Mouse (Mus musculus): Measurements from ENCODE around the gene Tmem117.
A peak's percentile ranks its signal among the peaks of the same experiment; 100 is the strongest.

Gene Tmem117

GRCm38 (mm10) chr15:94771691-94772090, 142.7 kb downstream of the Tmem117 start:
- no peak for DNase-seq

GRCm38 (mm10) chr15:94776119-94777069, 147.4 kb downstream of the Tmem117 start:
- no peak for DNase-seq

- no peak for DNase-seq
These were observed 152.5 kb downstream of the Tmem117 start for GRCm38 (mm10) chr15:94781556-94781955.

DNA sequence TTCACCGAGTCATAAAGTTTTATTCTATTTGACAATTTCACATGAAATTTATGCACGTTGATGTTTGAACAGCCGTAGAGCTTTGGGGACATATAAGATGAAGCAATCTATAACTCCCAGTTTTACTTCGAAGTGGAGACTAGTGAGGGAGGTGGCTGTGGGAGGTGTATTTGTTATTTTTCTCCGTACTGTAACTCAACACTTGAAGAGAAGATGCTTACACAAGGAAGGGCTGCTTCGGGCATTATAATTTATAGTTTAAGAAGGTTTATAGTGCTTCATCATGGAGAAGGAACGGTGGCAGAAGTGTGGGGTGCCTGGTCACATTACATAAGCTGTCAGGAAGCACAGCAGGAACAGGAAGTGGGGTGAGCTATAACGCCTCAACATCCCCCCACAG, 164.4 kb downstream of the Tmem117 start:
- no peak for DNase-seq

DNA sequence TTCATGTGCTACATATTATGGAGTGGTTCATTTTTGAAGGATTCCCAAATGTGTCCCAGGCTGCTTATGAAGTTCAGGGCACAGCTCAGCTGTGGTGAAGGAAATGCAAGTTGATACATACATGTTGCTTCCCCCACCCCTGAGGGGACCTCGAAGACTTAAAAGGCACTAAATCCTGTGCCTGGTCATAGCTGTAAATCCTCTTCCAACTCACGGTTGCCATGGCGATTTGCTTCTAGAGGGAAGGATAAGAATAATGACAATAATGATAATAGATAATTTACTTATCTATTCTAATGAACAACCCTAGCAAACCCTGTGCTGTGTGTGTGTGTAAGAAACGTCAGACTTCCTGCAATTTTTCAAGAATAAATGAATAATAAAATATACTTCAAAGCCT, 166.5 kb downstream of the Tmem117 start:
- no peak for DNase-seq

- DNase-seq = no peak
These were observed 169.2 kb downstream of the Tmem117 start for GRCm38 (mm10) chr15:94798236-94798635.

DNA sequence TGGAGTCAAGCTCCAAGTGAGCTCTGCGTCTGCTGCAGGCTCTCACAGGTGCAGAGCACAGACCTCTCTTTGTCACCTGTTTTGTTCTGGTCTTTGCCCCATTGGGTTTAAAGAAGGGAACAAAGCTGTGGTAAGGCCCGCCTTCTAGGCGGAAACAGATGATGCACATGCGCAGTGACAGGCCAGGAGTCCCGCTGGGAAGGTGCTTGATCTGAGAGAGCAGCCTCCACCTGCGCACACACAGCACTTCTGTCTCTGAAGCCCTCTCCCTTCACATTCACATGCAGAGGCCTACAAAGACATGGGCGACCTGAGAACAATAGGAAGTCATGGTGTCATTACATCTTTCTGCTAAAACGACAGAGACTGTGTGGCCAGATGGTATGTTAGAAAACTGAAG, 172.4 kb downstream of the Tmem117 start:
- DNase-seq = no peak

DNA sequence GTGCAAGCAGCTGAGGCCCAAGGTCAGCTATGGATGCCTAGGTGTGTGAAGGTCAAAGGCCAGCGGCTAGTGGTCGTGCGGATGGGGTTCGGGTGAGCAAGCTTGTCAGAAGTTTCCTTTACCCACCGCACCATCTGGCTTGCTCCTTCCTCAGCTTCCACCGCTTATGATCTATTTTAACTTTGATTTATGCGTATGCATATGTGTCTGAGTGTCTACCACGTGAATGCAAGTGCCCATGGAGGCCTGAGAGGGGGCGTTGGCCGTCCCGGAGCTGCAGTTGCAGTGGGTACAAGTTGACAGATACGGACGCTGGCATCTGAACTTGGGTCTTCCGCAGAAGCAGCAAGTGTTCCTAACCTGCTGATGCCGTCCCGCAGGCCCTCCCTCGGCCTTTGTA, 173.8 kb downstream of the Tmem117 start:
- DNase-seq = no peak

GRCm38 (mm10) chr15:94803624-94804342, 174.8 kb downstream of the Tmem117 start:
- DNase-seq = no peak

DNA sequence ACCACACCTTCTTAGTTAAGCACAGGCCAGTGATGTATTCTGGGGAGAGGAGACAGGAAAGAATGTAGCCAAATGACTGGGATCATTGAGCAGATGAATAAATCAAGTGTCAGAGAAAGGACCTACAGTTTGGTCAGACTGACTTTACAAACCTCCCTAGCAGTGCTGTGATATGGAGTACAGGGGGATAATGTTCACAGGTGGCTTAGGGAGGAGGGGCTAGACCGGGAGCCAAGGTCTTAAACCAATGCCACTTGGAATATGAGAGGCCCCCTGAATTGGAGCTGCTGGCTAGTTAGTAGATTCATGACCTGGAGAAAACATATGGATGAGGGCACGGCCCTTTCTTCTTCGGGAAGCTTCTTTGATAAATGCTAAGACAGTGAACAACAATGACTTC, 177.0 kb downstream of the Tmem117 start:
- no peak for DNase-seq

GRCm38 (mm10) chr15:94811550-94811949, 182.5 kb downstream of the Tmem117 start:
- DNase-seq = no peak

GRCm38 (mm10) chr15:94814213-94815100, 185.4 kb downstream of the Tmem117 start:
- no peak for DNase-seq

DNA sequence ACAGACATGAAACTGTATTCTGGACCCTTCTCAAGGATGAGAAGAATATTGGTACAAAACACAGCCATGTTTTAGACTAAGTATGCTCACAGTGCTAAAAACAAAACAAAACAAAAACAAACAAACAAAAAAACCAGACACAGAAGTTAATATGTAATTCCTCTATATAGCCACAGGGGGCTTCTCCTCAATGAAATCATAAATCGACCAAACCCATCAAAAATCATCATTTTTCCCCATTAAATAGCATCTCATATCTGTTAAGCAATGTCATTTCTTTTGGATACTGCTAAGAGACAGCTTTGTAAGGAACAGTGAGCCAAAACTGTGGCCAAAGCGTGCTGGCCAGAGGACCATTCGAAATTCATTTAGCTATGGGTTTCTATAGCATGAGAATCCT, 206.6 kb downstream of the Tmem117 start:
- DNase-seq = no peak

- DNase-seq = no peak
These were observed 209.6 kb downstream of the Tmem117 start for GRCm38 (mm10) chr15:94838646-94839045.

- DNase-seq = no peak
These were observed 218.5 kb downstream of the Tmem117 start for GRCm38 (mm10) chr15:94847501-94847900.

GRCm38 (mm10) chr15:94859641-94860040, 230.6 kb downstream of the Tmem117 start:
- peak; percentile 16 for DNase-seq

GRCm38 (mm10) chr15:94861173-94861572, 232.1 kb downstream of the Tmem117 start:
- DNase-seq = no peak

DNA sequence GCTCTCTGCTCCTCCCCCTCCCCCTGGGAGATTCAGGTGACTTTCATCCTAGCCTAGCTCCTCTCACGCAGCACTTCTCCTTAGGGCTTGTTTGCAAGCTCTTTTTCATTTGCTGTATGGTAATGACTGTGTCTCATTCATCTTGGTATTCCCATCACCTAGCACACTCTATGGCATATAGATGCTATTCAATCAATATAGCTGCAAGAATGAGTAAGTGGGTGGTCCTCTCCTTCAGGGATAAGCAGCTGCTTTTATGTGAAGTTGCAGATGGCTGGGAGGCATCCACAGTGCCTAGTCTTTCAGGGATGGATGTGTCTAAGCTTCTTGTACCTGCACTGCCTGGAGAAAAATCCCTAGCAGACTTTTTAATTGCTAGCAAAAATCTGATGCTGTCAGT, 235.1 kb downstream of the Tmem117 start:
- no peak for DNase-seq

DNA sequence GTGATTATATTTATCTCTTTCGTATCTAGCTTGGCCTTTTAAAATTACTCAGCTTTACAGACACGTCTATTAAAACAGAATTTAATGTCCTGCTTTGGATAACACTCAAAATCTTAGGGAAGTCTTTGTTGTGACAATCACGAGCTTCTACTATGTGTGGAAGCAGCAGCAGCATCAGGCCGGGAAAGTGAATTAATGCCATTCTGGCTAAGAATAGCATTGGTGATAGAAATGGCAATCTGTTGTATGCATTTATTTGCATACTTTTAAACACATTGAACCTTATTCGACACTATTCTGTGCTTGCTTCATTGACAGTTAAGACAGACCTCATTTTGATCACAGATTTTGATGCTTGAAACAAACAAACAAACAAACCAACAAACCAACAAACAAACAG, 239.3 kb downstream of the Tmem117 start:
- no peak for DNase-seq

GRCm38 (mm10) chr15:94885026-94885425, 256.0 kb downstream of the Tmem117 start:
- peak; percentile 23 for DNase-seq

GRCm38 (mm10) chr15:94893201-94893600, 264.2 kb downstream of the Tmem117 start:
- no peak for DNase-seq

GRCm38 (mm10) chr15:94894086-94894485, 265.1 kb downstream of the Tmem117 start:
- no peak for DNase-seq

DNA sequence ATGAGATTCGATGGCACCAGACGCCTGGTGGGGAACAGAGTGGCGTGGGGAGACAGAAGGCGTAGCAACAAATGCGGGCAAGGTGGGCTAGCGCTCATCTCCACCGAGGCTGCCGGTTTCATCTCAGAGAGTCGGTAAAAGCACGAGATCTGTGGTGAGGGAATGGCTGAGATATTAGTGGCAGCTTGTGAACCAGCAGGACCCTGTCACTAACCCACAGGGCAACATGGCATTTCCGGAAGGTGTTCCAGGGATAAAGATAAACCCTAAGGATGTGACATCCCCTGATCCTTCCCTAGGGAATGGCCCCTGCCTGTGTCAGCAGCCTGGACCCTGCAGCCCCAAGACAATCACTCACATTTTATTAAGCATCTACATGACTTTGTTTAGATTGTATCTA, 266.6 kb downstream of the Tmem117 start:
- no peak for DNase-seq
